Mouse (Mus musculus): Measurements from ENCODE around the gene Gca.
"Not testable (repeated sequence)": the region's sequence is repeated elsewhere in the genome, so short reads cannot be mapped to it uniquely, and the experiment has no call there.

Gca gene

DNA sequence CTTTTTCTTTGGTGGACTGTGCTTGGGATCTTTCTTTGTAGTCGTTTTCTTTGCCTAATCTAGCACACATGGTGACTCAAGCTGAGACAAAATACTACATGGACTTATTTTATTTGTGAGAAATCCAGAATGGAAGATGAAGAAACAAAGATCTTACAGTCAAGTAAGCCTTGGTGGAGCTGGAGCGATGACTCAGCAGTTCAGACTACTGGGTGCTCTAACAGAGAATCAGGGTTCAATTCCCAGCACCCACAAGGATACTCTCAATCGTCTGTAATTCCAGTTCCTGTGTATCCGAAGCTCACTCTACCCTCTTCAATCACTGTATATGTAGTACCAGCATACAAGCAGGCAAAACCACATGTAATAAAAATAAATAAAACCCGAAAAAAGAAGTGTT, 6.2 kb downstream of the Gca start:
- DNase-seq (ENCODE audit: low spot score): no peak

GRCm38 (mm10) chr2:62670767-62671166, 6.7 kb downstream of the Gca start:
- no peak for DNase-seq (ENCODE audit: low spot score)

GRCm38 (mm10) chr2:62672788-62673187, 8.7 kb downstream of the Gca start:
- no peak for DNase-seq (ENCODE audit: low spot score)

- no peak for DNase-seq (ENCODE audit: low spot score)
These were observed 17.6 kb downstream of the Gca start for GRCm38 (mm10) chr2:62681667-62682066.

DNA sequence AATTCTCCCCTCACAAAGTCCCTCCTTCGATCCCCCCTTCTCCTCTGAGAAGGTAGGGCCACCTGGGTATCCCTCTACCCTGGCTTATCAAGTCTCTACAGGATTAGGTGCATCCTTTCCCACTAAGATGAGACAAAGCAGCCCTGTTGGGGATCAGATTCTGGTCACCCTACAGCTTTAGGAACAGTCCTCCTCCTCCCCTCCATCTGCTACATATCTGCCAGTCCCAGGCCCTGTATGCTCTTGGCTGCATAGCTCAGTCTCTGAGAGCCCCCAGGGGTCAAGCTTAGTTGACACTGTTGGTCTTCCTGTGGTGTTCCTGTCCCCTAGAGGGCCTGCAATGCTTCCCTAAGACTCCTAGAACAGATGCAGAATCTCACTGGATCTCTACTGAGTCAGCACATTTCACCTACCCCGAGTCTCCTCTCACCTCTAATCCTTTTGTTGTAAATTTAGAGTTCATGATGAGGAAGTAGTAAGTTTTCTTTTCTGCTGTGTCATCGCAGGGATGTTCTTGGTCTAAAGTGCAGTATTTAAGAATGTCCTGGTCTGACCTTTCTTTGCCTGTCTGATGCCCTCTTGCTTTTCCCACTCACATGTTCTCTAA, 21.0 kb downstream of the Gca start:
- no peak for DNase-seq (ENCODE audit: low spot score)

- DNase-seq (ENCODE audit: low spot score): no peak
These were observed 21.8 kb downstream of the Gca start for GRCm38 (mm10) chr2:62685934-62686333.

GRCm38 (mm10) chr2:62706313-62706712, 42.2 kb downstream of the Gca start:
- no peak for DNase-seq (ENCODE audit: low spot score)

DNA sequence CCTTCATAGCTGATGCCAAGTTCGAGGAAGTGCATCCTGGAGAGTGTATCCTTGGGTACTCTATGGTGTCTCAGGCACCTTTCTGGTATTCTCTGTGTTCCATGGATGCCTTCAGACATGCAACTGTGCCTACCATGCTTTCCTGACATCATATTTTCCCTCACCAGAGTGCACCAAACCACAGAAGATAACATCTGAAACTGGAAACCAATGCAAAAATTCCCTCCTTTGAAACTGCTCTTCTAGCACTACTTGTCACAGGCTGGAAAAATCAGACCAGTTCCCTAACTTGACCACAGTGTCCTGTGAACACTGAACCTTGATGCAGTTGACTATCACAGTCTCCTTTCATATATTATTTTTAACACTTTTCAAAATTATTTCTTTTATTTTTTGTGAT, 45.5 kb downstream of the Gca start:
- no peak for DNase-seq (ENCODE audit: low spot score)

DNA sequence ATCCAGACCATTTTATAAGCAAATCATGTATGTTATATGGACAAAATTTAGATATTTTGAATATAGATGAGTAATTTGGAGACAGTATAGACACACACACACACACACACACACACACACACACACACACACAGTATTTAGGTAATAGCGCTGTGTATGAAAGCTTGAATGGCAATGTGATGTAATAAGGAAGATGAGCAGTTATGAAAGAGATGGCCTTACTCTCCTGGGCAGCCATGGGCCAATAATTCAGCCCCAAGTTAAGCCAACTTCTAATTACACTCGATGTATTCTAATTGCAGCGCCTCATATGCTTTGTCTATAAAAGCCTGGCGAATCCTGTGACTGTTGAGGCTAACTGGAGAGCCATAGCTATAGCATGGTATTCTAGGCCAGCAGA, 50.3 kb downstream of the Gca start:
- DNase-seq (ENCODE audit: low spot score): not testable (repeated sequence)

DNA sequence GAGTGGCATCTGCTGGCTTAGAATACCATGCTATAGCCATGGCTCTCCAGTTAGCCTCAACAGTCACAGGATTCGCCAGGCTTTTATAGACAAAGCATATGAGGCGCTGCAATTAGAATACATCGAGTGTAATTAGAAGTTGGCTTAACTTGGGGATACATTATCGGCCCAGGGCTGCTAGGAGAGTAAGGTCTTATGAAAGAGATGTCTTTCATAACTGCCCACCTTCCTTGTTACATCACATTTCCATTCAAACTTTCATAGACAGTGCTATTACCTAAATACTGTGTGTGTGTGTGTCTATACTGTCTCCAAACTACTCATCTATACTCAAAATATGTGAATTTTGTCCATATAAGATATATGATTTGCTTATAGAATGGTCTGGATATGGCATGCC, 51.2 kb downstream of the Gca start:
- DNase-seq (ENCODE audit: low spot score): no peak

- no peak for DNase-seq (ENCODE audit: low spot score)
These were observed 53.2 kb downstream of the Gca start for GRCm38 (mm10) chr2:62717270-62717669.

DNA sequence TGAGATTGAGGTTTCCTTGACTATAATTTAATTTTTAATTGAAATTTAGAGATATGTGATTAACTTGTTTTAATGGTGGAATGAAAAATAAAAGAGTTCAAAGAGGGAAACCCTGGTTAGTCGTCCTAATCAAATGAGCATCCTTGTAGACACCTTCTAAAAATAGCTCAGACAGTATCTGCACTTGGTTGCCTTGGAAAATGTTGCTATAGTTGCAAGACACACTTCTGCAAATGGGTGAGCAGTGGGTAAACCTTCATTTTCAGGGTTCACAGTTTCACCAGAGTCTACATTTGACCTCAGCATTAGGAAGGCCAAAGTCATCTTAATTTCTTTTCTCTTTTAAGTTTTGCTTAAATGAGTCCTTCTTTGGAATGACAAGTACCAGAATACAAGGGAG, 54.3 kb downstream of the Gca start:
- no peak for DNase-seq (ENCODE audit: low spot score)

GRCm38 (mm10) chr2:62725946-62726345, 61.9 kb downstream of the Gca start:
- DNase-seq (ENCODE audit: low spot score): no peak

GRCm38 (mm10) chr2:62727732-62728131, 63.6 kb downstream of the Gca start:
- DNase-seq (ENCODE audit: low spot score): no peak

DNA sequence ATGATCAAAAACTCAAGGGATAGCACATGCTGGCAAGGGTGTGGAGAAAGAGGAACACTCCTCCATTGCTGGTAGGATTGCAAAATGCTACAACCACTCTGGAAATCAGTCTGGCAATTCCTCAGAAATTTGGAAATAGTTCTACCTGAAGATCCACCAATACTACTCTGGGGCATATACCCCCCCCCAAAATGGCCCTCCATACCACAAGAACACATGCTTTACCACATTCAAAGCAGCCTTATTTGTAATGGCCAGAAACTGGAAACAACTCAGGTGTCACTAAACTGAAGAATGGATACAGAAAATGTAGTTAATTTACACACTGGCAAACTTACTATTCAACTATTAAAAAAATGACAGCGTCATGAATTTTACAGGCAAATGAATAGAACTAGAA, 66.6 kb downstream of the Gca start:
- DNase-seq (ENCODE audit: low spot score): no peak

DNA sequence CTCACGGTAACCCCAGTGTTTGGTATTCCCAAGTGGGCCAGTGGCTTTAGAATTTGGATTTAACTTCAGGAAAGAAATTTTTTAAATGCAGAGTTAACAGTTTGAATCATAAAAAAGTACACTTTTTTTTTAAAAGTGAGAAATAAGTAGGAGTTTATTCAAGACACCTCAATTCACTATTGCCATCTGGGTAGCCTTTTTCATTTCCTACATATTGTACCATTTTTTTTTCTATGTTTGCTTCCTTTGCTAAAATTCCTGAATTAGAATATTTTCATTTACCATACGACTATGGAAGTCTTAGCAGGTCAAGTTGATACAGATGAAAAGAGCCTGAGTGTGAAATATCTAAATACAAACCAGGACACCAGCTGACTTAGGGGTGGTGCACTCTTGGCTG, 79.0 kb downstream of the Gca start:
- DNase-seq (ENCODE audit: low spot score): no peak
